15 mouse cellular contexts compared by ENCODE assay signal in genomic region chr11:52536841-52537240, GRCm38 (mm10).
DNase-seq lines count a peak whose midpoint lies in the region; ATAC-seq lines count a peak whose summit lies in the region.
"Had no signal": no experiment of that assay in that cellular context is flagged by ENCODE, and none has a peak within 500 bp of the region (broad histone marks: within the 10 kb centered on the region; RNA-seq: fewer than 3 reads in every experiment).

No protein-coding gene starts in this region.

- H3K27ac ChIP-seq in heart, embryonic 13.5 days (replicated peaks) = peak overlapping the region; percentile 53
- H3K27ac ChIP-seq: embryonic facial prominence, embryonic 12.5 days; forebrain, embryonic 13.5 days had no signal

- DNase-seq in heart, adult 11 months = no peak
- DNase-seq in frontal cortex, postnatal 10 days (ENCODE audit: low spot score in 2 of 2) = peak; percentile 72 to 86
- peak; percentile 83 to 86 for DNase-seq in left cerebral cortex, adult 18-20 months (ENCODE audit: low spot score in 2 of 2)
- peak; percentile 89 to 94 for DNase-seq in right cerebral cortex, postnatal 10 days (ENCODE audit: low spot score in 2 of 2)
- no peak for DNase-seq in yolk sac, embryonic 10.5 days (ENCODE audit: low spot score)
- no peak for DNase-seq in spleen, postnatal 36 days (ENCODE audit: low spot score in 2 of 2)
- DNase-seq in adrenal gland, adult (ENCODE audit: inconsistent age in 2 of 2, low spot score in 1 of 2) = no peak
- DNase-seq: cerebellum, adult 9-10 months; lung, adult 2 months; thymus, adult 2 months had no signal

- H3K36me3 ChIP-seq in heart, embryonic 13.5 days = no peaks in the 10 kb centered on the region
- H3K36me3 ChIP-seq: embryonic facial prominence, embryonic 12.5 days; G1E had no signal

- WGBS in heart, embryonic 13.5 days = 25% methylated on average over 11 of the region's 11 CpGs

- peak overlapping the region; percentile 48 for H3K4me2 ChIP-seq in heart, embryonic 13.5 days
- H3K4me2 ChIP-seq: embryonic facial prominence, embryonic 12.5 days; forebrain, embryonic 13.5 days had no signal

- peak overlapping the region; percentile 34 for H3K9ac ChIP-seq in heart, embryonic 13.5 days
- H3K9ac ChIP-seq: embryonic facial prominence, embryonic 12.5 days; forebrain, embryonic 13.5 days had no signal

- no peak for ATAC-seq in heart, embryonic 13.5 days (ENCODE audit: extremely low read depth, insufficient number of reproducible peaks, low FRiP score, low TSS enrichment)
- ATAC-seq: forebrain, embryonic 13.5 days; intestine, embryonic 16.5 days had no signal

- H3K27me3 ChIP-seq in heart, embryonic 13.5 days (replicated peaks) = no peaks in the 10 kb centered on the region
- H3K27me3 ChIP-seq: embryonic facial prominence, embryonic 12.5 days; forebrain, embryonic 13.5 days had no signal

- peaks cover 56% of the 10 kb centered on the region for H3K4me1 ChIP-seq in heart, embryonic 13.5 days
- H3K4me1 ChIP-seq: embryonic facial prominence, embryonic 12.5 days had no signal

- no peaks in the 10 kb centered on the region for H3K9me3 ChIP-seq in heart, embryonic 13.5 days
- H3K9me3 ChIP-seq: embryonic facial prominence, embryonic 12.5 days; forebrain, embryonic 13.5 days; G1E had no signal

- no peak overlapping the region for H3K4me3 ChIP-seq in heart, embryonic 13.5 days
- H3K4me3 ChIP-seq: embryonic facial prominence, embryonic 12.5 days; forebrain, embryonic 13.5 days had no signal

Comparison
In these comparisons a context has a peak if more than half of its experiments do, and no peak if none do; other contexts are left out.
1. DNase-seq: peak in frontal cortex, postnatal 10 days (2 of 2), left cerebral cortex, adult 18-20 months (2 of 2) and right cerebral cortex, postnatal 10 days (2 of 2); none in heart, adult 11 months (single experiment), yolk sac, embryonic 10.5 days (single experiment), spleen, postnatal 36 days (0 of 2) and adrenal gland, adult (0 of 2).